Mouse (Mus musculus) gastrocnemius, postnatal 36 days (tissue): ENCODE results near the gene Uqcc3. TPM values are rescaled to one million over a fixed set of nuclear protein-coding genes. Genes with fewer than 3 reads are reported as not detected.

Experiments
- microRNA-seq, 2 experiments: library from miRNA; unstranded; fragments of <30 nt; microRNA quantifications; one replicate each; pipeline ENCODE4 v1.2.0; 2021
- total RNA-seq, 2 experiments: library from RNA; stranded (reverse); gene quantifications; 2 replicates each; pipeline ENCODE4 v1.2.3; 2021

Uqcc3 gene
- total RNA-seq, 2 experiments from 2014 or later: 56.4 to 67.2 TPM

Small RNAs within 50 kb of the gene (microRNA-seq; reads per million reads assigned to microRNA genes)
- gene Mir5136: 0 reads per million in 2 experiments

Other genes with a start within 250 kb of the Uqcc3 start
- not detected for gene Chrm1, start 217.1 kb downstream of the Uqcc3 start, total RNA-seq
- 10 to 100 TPM; 27.9 to 30.0 TPM for gene Slc3a2, start 157.6 kb downstream of the Uqcc3 start, total RNA-seq
- gene Wdr74, start 145.1 kb downstream of the Uqcc3 start, total RNA-seq: 10 to 100 TPM; 15.2 to 20.4 TPM
- gene 1700092M07Rik, start 140.2 kb downstream of the Uqcc3 start, total RNA-seq: under 1 TPM in 1 of 2 experiments, not detected in 1; 0.66 TPM
- 10 to 100 TPM; 19.0 to 19.9 TPM for gene Stx5a, start 139.5 kb downstream of the Uqcc3 start, total RNA-seq
- 10 to 100 TPM; 24.1 to 32.9 TPM for gene Nxf1, start 123.8 kb downstream of the Uqcc3 start, total RNA-seq
- 10 to 100 TPM; 79.6 to 84.2 TPM for gene Tmem223, start 109.9 kb downstream of the Uqcc3 start, total RNA-seq
- gene Tmem179b, start 106.5 kb downstream of the Uqcc3 start, total RNA-seq: 1 to 10 TPM; 6.1 to 8.2 TPM
- 1 to 10 TPM; 4.6 to 4.9 TPM for gene Taf6l, start 94.5 kb downstream of the Uqcc3 start, total RNA-seq
- gene Polr2g, start 82.3 kb downstream of the Uqcc3 start, total RNA-seq: 10 to 100 TPM; 32.0 to 35.4 TPM
- gene Zbtb3, start 78.4 kb downstream of the Uqcc3 start, total RNA-seq: under 1 TPM; 0.42 to 0.74 TPM
- gene Ttc9c, start 61.6 kb downstream of the Uqcc3 start, total RNA-seq: 1 to 10 TPM; 9.2 TPM
- gene Hnrnpul2, start 60.9 kb downstream of the Uqcc3 start, total RNA-seq: 10 to 100 TPM; 31.0 to 36.6 TPM
- 1 to 10 TPM in 1 of 2 experiments, not detected in 1; 1.4 TPM for gene AC129217.1, start 51.1 kb downstream of the Uqcc3 start, total RNA-seq
- gene Bscl2, start 43.5 kb downstream of the Uqcc3 start, total RNA-seq: 10 to 100 TPM; 15.9 to 17.8 TPM
- gene Gng3, start 41.7 kb downstream of the Uqcc3 start, total RNA-seq: not detected
- 1 to 10 TPM; 5.8 to 8.8 TPM for gene Lrrn4cl, start 30.2 kb downstream of the Uqcc3 start, total RNA-seq
- gene Ubxn1, start 9.4 kb downstream of the Uqcc3 start, total RNA-seq: 100 to 1,000 TPM; 197 to 321 TPM
- 1 to 10 TPM; 3.5 TPM for gene Lbhd1, start 2.8 kb upstream of the Uqcc3 start, total RNA-seq
- gene Gm49403, start 3.0 kb upstream of the Uqcc3 start, total RNA-seq: not detected
- gene 1810009A15Rik, start 7.9 kb upstream of the Uqcc3 start, total RNA-seq: 10 to 100 TPM; 15.6 to 17.1 TPM
- under 1 TPM in 1 of 2 experiments, not detected in 1; 0.84 TPM for gene Gm49416, start 8.0 kb upstream of the Uqcc3 start, total RNA-seq
- 1 to 10 TPM; 8.4 to 9.4 TPM for gene Ints5, start 12.1 kb upstream of the Uqcc3 start, total RNA-seq
- gene Ganab, start 17.1 kb upstream of the Uqcc3 start, total RNA-seq: 10 to 100 TPM; 19.3 to 19.9 TPM
- 10 to 100 TPM; 28.3 to 31.2 TPM for gene B3gat3, start 39.5 kb upstream of the Uqcc3 start, total RNA-seq
- 10 to 100 TPM in 1 of 2 experiments, 1 to 10 TPM in 1; 6.9 to 11.0 TPM for gene Rom1, start 48.4 kb upstream of the Uqcc3 start, total RNA-seq
- 1 to 10 TPM; 5.1 to 7.3 TPM for gene Eml3, start 48.6 kb upstream of the Uqcc3 start, total RNA-seq
- 10 to 100 TPM; 19.4 to 24.1 TPM for gene Mta2, start 61.0 kb upstream of the Uqcc3 start, total RNA-seq
- gene Tut1, start 72.9 kb upstream of the Uqcc3 start, total RNA-seq: 1 to 10 TPM; 6.0 to 7.7 TPM
- gene Eef1g, start 86.1 kb upstream of the Uqcc3 start, total RNA-seq: 100 to 1,000 TPM; 441 to 447 TPM
- 100 to 1,000 TPM; 171 to 208 TPM for gene Ahnak, start 108.4 kb upstream of the Uqcc3 start, total RNA-seq
- not detected for gene Scgb1a1, start 207.0 kb upstream of the Uqcc3 start, total RNA-seq